Mouse (Mus musculus): ENCODE measurements around the gene Slc17a2. TPM values are rescaled to one million over a fixed set of nuclear protein-coding genes. Genes with fewer than 3 reads are reported as not detected.

Gene Slc17a2
- polyA plus RNA-seq, 1 experiment, result 0.08 TPM

- no peak for DNase-seq
- no peak overlapping the region for H3K27ac ChIP-seq (ENCODE audit: control insufficient read depth, insufficient read depth, low read length)
- 89% methylated on average over 3 of the region's 3 CpGs for WGBS
These were observed 63.2 kb downstream of the Slc17a2 start for GRCm38 (mm10) chr13:23869996-23870395.

GRCm38 (mm10) chr13:23873141-23873540 lies 66.3 kb downstream of the Slc17a2 start:
- 90% methylated on average over 5 of the region's 5 CpGs for WGBS
- H3K27me3 ChIP-seq (ENCODE audit: control insufficient read depth, insufficient read depth, low read length), result no peaks in the 10 kb centered on the region

More at GRCm38 (mm10) chr13:23869996-23870395, 63.2 kb downstream of the Slc17a2 start:
- H3K4me1 ChIP-seq (replicated peaks; ENCODE audit: control insufficient read depth, insufficient read depth, low read length), result no peaks in the 10 kb centered on the region
- no peak overlapping the region for H3K4me3 ChIP-seq (ENCODE audit: control insufficient read depth, insufficient read depth, low read length)
- H3K27me3 ChIP-seq (ENCODE audit: control insufficient read depth, insufficient read depth, low read length), result no peaks in the 10 kb centered on the region
- TF ChIP-seq POLR2A (IDR thresholded peaks at IDR 0.05; ENCODE audit: control insufficient read depth, extremely low read depth, insufficient read depth, low read length, poor library complexity) (no peak), CTCF (IDR thresholded peaks at IDR 0.05; ENCODE audit: borderline replicate concordance, control insufficient read depth, extremely low read depth, insufficient read depth, low read length, poor library complexity) (no peak)
- no peaks in the 10 kb centered on the region for H3K36me3 ChIP-seq (ENCODE audit: control insufficient read depth, insufficient read depth, low read length)

More at GRCm38 (mm10) chr13:23873141-23873540, 66.3 kb downstream of the Slc17a2 start:
- H3K36me3 ChIP-seq (ENCODE audit: control insufficient read depth, insufficient read depth, low read length), result no peaks in the 10 kb centered on the region
- H3K27ac ChIP-seq (ENCODE audit: control insufficient read depth, insufficient read depth, low read length), result no peak overlapping the region
- TF ChIP-seq POLR2A (IDR thresholded peaks at IDR 0.05; ENCODE audit: control insufficient read depth, extremely low read depth, insufficient read depth, low read length, poor library complexity) (no peak), CTCF (IDR thresholded peaks at IDR 0.05; ENCODE audit: borderline replicate concordance, control insufficient read depth, extremely low read depth, insufficient read depth, low read length, poor library complexity) (no peak)
- no peak overlapping the region for H3K4me3 ChIP-seq (ENCODE audit: control insufficient read depth, insufficient read depth, low read length)
- DNase-seq, result no peak
- H3K4me1 ChIP-seq (replicated peaks; ENCODE audit: control insufficient read depth, insufficient read depth, low read length), result no peaks in the 10 kb centered on the region

Other genes with a start within 250 kb of the Slc17a2 start
- 245 and 339 TPM in 2 replicates for gene Hist1h3e, start 244.6 kb upstream of the Slc17a2 start, polyA plus RNA-seq (2012; rRNA removed)
- 174 and 210 TPM in 2 replicates for gene Hist1h2ae, start 235.8 kb upstream of the Slc17a2 start, polyA plus RNA-seq (2012; rRNA removed)
- gene Hist1h2bg, start 235.6 kb upstream of the Slc17a2 start, polyA plus RNA-seq (2012; rRNA removed), result 523 and 578 TPM in 2 replicates
- gene Hist1h2bf, start 232.8 kb upstream of the Slc17a2 start, polyA plus RNA-seq (2012; rRNA removed), result 277 and 362 TPM in 2 replicates
- gene Hist1h2ad, start 232.6 kb upstream of the Slc17a2 start, polyA plus RNA-seq (2012; rRNA removed), result 76.8 and 109 TPM in 2 replicates
- gene Hist1h3d, start 231.2 kb upstream of the Slc17a2 start, polyA plus RNA-seq (2012; rRNA removed), result 161 and 207 TPM in 2 replicates
- 115 and 120 TPM in 2 replicates for gene Hist1h4d, start 225.4 kb upstream of the Slc17a2 start, polyA plus RNA-seq (2012; rRNA removed)
- 14.4 and 19.9 TPM in 2 replicates for gene Hist1h2be, start 185.9 kb upstream of the Slc17a2 start, polyA plus RNA-seq (2012; rRNA removed)
- 9.4 and 18.5 TPM in 2 replicates for gene Hist1h1e, start 184.4 kb upstream of the Slc17a2 start, polyA plus RNA-seq (2012; rRNA removed)
- 11.0 and 12.9 TPM in 2 replicates for gene Hist1h2ac, start 123.0 kb upstream of the Slc17a2 start, polyA plus RNA-seq (2012; rRNA removed)
- 153 and 154 TPM in 2 replicates for gene Hist1h2bc, start 122.8 kb upstream of the Slc17a2 start, polyA plus RNA-seq (2012; rRNA removed)
- gene Hist1h1t, start 111.2 kb upstream of the Slc17a2 start, polyA plus RNA-seq (2012; rRNA removed), result 0.11 TPM in 1 of 2 replicates, not detected in the other
- 69.8 and 70.6 TPM in 2 replicates for gene Hist1h4c, start 108.5 kb upstream of the Slc17a2 start, polyA plus RNA-seq (2012; rRNA removed)
- gene Hfe, start 96.1 kb upstream of the Slc17a2 start, polyA plus RNA-seq (2012; rRNA removed), result 9.8 and 13.5 TPM in 2 replicates
- gene Hist1h1c, start 68.2 kb upstream of the Slc17a2 start, polyA plus RNA-seq (2012; rRNA removed), result 40.9 and 48.1 TPM in 2 replicates
- gene Hist1h3c, start 61.4 kb upstream of the Slc17a2 start, polyA plus RNA-seq (2012; rRNA removed), result 377 and 602 TPM in 2 replicates
- 160 and 224 TPM in 2 replicates for gene Hist1h2bb, start 60.3 kb upstream of the Slc17a2 start, polyA plus RNA-seq (2012; rRNA removed)
- 258 and 455 TPM in 2 replicates for gene Hist1h2ab, start 55.9 kb upstream of the Slc17a2 start, polyA plus RNA-seq (2012; rRNA removed)
- gene Hist1h3b, start 54.7 kb upstream of the Slc17a2 start, polyA plus RNA-seq (2012; rRNA removed), result 529 and 561 TPM in 2 replicates
- gene Hist1h4b, start 50.0 kb upstream of the Slc17a2 start, polyA plus RNA-seq (2012; rRNA removed), result 101 and 134 TPM in 2 replicates
- gene Hist1h4a, start 45.8 kb upstream of the Slc17a2 start, polyA plus RNA-seq (2012; rRNA removed), result 295 and 320 TPM in 2 replicates
- 348 and 451 TPM in 2 replicates for gene Hist1h3a, start 44.6 kb upstream of the Slc17a2 start, polyA plus RNA-seq (2012; rRNA removed)
- 18.2 and 21.2 TPM in 2 replicates for gene Hist1h1a, start 43.3 kb upstream of the Slc17a2 start, polyA plus RNA-seq (2012; rRNA removed)
- not detected in 2 replicates for gene Trim38, start 37.1 kb upstream of the Slc17a2 start, polyA plus RNA-seq (2012; rRNA removed)
- 0.05 and 0.13 TPM in 2 replicates for gene Slc17a3, start 32.4 kb downstream of the Slc17a2 start, polyA plus RNA-seq (2012; rRNA removed)
- gene Slc17a1, start 60.8 kb downstream of the Slc17a2 start, polyA plus RNA-seq (2012; rRNA removed), result 0.11 and 0.13 TPM in 2 replicates
- 0.16 and 0.27 TPM in 2 replicates for gene Slc17a4, start 108.0 kb downstream of the Slc17a2 start, polyA plus RNA-seq (2012; rRNA removed)
- gene Hist1h2ba, start 127.2 kb downstream of the Slc17a2 start, polyA plus RNA-seq (2012; rRNA removed), result not detected in 2 replicates
- gene Hist1h2aa, start 127.5 kb downstream of the Slc17a2 start, polyA plus RNA-seq (2012; rRNA removed), result not detected in 2 replicates
- gene Scgn, start 184.2 kb downstream of the Slc17a2 start, polyA plus RNA-seq (2012; rRNA removed), result 0.11 TPM in 1 of 2 replicates, not detected in the other